Mouse (Mus musculus): ENCODE measurements around the gene Ccdc17. TPM values are rescaled to one million over a fixed set of nuclear protein-coding genes. Genes with fewer than 3 reads are reported as not detected.

Gene Ccdc17
- 8.5 and 14.9 TPM in 2 replicates for polyA plus RNA-seq (2012; rRNA removed; ENCODE audit: low replicate concordance)

DNA sequence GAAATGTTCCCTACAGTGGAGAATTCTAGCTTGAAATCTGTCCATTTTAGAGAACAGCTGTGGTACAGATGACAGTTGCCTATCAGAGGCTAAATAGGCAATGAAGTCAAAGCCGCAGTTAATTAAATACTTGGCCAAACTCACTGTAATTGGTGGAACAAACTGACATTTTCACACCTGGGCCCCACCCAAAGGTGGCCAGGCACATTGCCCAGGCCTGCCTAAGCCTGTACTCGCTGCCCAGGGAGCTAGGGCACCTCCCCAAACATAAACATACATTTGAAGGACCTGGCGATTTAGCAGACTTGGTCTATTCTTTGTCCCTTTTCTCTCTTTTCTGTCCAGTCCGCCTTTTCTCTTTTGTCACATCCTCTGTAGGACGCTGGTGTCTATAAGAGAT is at the start of gene Ccdc17:
TSS of gene Ccdc17 (plus strand) at position 276 of the 400 bp plus-strand sequence.

DNA sequence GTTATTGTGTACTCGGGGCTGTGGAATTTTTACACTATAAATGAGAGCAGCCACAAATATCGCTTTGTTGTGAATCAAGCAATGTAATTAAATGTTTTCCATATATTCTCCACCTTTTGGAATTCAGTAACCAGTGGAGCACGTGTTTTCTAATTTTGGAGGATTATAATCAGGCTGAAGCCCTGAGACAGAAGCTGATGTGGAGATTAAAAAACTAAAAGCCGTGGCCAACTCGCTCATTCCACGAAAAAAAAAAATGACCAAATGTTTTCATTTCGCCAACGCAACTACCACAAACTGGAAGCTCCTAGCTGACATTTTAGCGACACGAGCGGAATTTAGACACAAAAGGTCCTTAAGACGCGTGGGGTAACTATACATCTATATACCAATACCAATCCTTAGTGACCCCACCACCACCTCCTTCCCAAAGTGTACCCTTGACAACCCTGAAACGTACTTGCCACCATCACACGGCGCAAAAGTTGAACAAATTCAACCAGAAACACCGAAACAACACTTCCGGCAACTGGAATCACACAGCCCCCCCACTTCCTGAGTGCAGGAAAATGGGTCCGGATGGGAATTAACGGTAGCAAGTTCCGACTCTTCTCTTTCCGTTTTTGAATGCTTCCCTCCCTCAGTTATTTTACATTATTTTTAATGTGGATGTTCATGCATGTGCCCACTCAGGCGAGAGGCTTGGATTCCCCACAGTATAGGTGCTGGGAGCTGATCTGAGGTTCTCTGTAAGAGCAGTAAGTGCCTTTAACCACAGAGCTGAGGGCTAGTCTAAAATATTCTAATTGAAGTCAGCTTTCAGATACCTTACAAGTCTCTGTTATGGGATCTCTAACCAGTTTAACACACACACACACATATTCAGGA is 40.8 kb upstream of the Ccdc17 start, which contains the start of gene Tmem69:
TSS of gene Tmem69 (minus strand) at position 524 of the 888 bp plus-strand sequence.

DNA sequence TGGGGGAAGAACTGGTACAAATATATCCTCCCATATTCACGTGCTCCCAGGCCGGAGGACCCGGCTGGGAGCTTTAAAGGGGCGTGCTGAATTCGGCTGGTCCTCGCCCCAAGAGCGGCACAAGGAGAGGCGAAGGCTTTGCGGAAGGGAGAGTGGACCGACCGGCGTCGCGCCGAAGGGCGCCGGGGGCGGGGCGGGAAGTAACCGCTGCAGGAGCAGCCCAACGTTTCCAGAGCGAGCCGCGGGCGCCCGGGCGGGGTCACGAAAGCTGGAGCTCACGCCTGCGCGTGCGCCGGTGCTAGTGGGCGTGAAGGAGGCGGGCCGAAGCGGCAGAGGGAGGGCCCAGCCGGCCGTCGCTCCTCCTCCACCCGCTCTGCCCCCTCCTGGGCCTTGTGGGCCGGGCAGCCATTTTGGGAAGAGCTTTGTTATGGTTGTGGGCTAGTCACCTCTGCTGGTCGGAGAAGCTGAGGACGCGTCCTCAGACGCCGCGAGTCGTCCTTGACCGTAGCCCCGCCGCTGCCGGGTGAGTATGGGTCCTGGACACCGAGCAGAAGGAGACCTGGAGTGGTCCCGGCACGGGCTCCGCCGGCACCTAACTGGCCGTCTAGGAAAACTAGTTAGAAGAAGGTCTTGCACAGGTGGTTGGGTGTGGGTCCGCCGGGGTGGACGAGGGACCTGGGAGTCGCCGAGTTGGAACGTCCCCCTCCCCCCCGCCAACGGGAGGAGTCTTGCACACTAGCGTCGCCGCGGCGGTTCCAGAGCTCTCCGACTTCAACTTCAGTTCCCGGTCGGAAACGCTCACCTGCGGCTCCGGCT is 38.9 kb upstream of the Ccdc17 start, which contains the start of gene Gpbp1l1:
TSS of gene Gpbp1l1 (plus strand) at position 353 of the 816 bp plus-strand sequence.

DNA sequence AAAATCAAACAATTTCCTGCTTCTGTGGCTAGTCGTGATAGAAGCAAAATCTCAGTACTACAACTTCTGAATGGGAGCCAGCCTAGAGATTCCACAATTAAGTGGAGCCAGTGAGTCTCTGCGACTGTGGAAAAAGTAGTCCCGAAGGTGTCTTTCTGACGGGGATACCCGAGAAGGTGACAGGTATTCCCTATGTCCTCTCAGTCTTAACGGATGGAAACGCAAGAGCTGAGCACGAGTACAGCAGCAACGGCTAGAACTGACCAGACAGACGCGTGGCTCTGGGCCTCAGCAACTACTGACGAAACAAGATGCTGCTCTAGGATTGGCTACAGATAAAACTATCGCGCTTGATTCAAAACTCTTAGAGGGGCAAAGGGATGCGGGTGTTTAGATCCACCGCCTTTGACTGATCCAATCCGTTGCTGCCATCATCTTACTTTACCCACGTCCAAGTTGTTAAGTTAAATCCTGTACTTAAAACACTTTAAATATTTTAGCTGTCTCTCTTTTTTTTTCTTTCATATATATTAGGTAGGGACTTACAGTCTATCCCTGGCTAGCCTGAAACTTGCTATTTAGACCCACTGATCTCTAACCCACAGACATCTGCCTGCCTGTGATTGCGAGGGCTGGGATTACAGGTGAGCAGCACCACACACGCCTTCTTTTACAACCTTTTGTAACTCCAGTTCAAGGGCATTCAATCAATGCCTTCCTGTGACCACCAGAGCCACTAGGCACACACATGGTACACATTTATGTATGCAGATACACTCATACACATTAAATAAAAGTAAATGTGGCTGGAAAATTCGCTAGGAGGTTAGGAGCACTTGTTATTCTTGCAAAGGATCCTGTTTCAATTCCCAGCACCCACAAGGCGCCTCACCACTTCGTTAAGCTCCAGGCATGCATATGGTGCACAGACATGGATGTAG is 31.5 kb downstream of the Ccdc17 start, which contains the start of gene Nasp:
TSS of gene Nasp (minus strand) at position 220 of the 941 bp plus-strand sequence.

Other genes starting within 250 kb of the Ccdc17 start
- 46.6 and 72.9 TPM in 2 replicates for gene Mast2, start 132.5 kb upstream of the Ccdc17 start, polyA plus RNA-seq (2012; rRNA removed; ENCODE audit: low replicate concordance)
- 3.8 and 4.1 TPM in 2 replicates for gene Ipp, start 89.1 kb upstream of the Ccdc17 start, polyA plus RNA-seq (2012; rRNA removed; ENCODE audit: low replicate concordance)
- gene Tmem69, start 40.7 kb upstream of the Ccdc17 start, polyA plus RNA-seq (2012; rRNA removed; ENCODE audit: low replicate concordance), result 7.0 and 8.5 TPM in 2 replicates
- 51.2 and 60.9 TPM in 2 replicates for gene Gpbp1l1, start 39.0 kb upstream of the Ccdc17 start, polyA plus RNA-seq (2012; rRNA removed; ENCODE audit: low replicate concordance)
- 1.8 and 7.7 TPM in 2 replicates for gene Nasp, start 31.3 kb downstream of the Ccdc17 start, polyA plus RNA-seq (2012; rRNA removed; ENCODE audit: low replicate concordance)
- gene Akr1a1, start 55.0 kb downstream of the Ccdc17 start, polyA plus RNA-seq (2012; rRNA removed; ENCODE audit: low replicate concordance), result 756 and 760 TPM in 2 replicates
- gene Prdx1, start 88.9 kb downstream of the Ccdc17 start, polyA plus RNA-seq (2012; rRNA removed; ENCODE audit: low replicate concordance), result 206 and 234 TPM in 2 replicates
- 23.9 and 35.4 TPM in 2 replicates for gene Mmachc, start 111.8 kb downstream of the Ccdc17 start, polyA plus RNA-seq (2012; rRNA removed; ENCODE audit: low replicate concordance)
- 21.5 and 47.7 TPM in 2 replicates for gene Ccdc163, start 111.9 kb downstream of the Ccdc17 start, polyA plus RNA-seq (2012; rRNA removed; ENCODE audit: low replicate concordance)
- gene Tesk2, start 124.3 kb downstream of the Ccdc17 start, polyA plus RNA-seq (2012; rRNA removed; ENCODE audit: low replicate concordance), result 3.4 and 4.5 TPM in 2 replicates
- 22.5 and 36.4 TPM in 2 replicates for gene Toe1, start 211.0 kb downstream of the Ccdc17 start, polyA plus RNA-seq (2012; rRNA removed; ENCODE audit: low replicate concordance)
- gene Mutyh, start 211.1 kb downstream of the Ccdc17 start, polyA plus RNA-seq (2012; rRNA removed; ENCODE audit: low replicate concordance), result 7.7 and 12.9 TPM in 2 replicates
- 1.5 and 2.3 TPM in 2 replicates for gene Hpdl, start 225.1 kb downstream of the Ccdc17 start, polyA plus RNA-seq (2012; rRNA removed; ENCODE audit: low replicate concordance)